Mouse (Mus musculus) liver, embryonic 14.5 days (tissue): Measurements from ENCODE around the gene Rasip1.
"Not testable (repeated sequence)": the region's sequence is repeated elsewhere in the genome, so short reads cannot be mapped to it uniquely, and the experiment has no call there.

Experiments used
- CTCF ChIP-seq: IDR thresholded peaks from 2 replicates; pipeline ENCODE4 v1.5.1; 2016; ENCODE audit warnings: antibody characterized with exemption, low read depth, control low read depth
- EP300 ChIP-seq: IDR thresholded peaks from 2 replicates; pipeline ENCODE4 v1.6.1; 2016; ENCODE audit warnings: antibody characterized with exemption, low read depth

DNA sequence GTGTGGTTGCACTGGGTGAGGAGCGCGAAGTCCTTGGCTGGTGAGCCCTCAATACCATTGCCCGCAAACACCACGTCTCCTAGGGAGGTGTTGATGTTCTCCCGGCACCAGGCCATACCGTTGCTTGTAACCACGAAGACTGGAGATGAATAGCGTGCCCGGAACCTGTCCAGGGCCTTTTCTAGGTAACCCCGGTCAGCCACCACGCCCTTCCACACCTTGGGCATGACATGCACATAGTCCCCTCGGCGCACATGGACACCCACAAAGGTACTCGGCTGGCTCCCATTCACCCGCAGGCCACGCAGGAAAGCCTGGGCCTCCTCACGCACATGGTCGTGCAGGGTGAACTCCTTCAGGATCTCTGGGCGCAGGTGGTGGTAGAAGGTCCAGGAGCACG lies 23.2 kb downstream of the Rasip1 start:
- TF ChIP-seq CTCF, EP300: not testable (repeated sequence)
